Mouse (Mus musculus): ENCODE measurements around the gene Atp6v1fnb.

The Atp6v1fnb gene

DNA sequence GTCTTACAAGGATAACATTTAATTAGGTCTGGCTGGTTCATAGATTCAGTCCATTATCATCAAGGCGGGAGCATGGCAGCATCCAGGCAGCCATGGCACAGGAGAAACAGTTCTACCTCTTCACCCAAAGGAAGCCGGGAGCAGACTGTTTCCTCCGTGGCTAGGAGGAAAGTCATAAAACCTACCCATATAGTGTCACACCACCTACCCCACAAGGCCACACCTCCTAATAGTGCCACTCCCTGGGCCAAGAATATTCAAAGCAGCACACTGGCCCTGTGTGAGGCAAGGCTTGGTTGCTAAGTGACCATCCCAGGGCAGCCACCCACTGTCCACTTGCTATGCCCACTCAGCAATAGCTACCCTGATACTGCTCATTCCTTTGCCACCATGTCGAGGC lies at the start of gene Atp6v1fnb:
Gene Atp6v1fnb (plus strand): TSS at position 301 of the 400 bp plus-strand sequence.
- in situ Hi-C loops (cut with MboI, MseI), result no loop called here

DNA sequence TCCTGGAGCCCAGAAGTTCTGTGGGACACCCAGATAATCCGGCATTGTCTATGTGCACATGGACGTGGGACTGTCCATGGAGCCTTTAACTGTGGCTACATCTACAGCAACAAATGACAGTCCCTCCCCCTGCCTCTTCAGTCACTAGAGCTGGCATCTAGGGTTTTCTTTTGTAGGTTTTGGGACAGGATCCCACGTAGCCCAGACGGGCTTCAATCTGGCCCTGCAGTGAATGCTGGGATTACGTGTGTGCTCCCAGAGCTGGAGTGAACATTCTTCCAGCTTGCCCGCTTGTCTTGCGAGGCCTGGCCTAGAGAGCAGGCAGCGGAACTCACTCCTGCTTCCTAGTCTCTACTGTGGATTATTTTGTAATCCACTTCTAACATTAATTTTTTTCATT lies 46.1 kb upstream of the Atp6v1fnb start:
- in situ Hi-C loops (cut with MboI, MseI), result no loop called here

DNA sequence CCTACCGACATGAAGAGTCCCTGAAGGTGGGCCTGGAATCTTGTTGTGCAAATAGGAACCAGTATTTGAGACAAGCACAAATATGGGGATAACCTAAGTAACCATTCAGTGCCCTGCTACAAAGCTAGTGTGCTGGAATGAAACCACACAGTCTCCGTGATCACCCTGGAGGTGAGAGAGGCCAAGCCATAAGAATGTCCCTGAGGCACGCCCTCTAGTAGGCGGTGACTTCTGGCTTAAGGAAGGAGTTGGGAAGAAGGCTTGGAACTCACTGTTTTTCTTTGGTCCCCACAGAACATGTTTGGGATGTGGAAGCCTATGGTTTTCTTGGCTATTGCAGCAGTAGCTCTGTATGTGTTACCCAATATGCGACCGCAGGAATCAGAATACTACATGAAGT lies 44.9 kb upstream of the Atp6v1fnb start:
- in situ Hi-C loops (cut with MboI, MseI), result no loop called here

GRCm38 (mm10) chr6:29428171-29428570 lies 43.1 kb upstream of the Atp6v1fnb start:
- in situ Hi-C loops (cut with MboI, MseI), result no loop called here

GRCm38 (mm10) chr6:29430681-29431420 lies 40.4 kb upstream of the Atp6v1fnb start:
- in situ Hi-C loops (cut with MboI, MseI), result no loop called here

- in situ Hi-C loops (cut with MboI, MseI), result no loop called here
Observed at GRCm38 (mm10) chr6:29431473-29431872, 39.8 kb upstream of the Atp6v1fnb start.

DNA sequence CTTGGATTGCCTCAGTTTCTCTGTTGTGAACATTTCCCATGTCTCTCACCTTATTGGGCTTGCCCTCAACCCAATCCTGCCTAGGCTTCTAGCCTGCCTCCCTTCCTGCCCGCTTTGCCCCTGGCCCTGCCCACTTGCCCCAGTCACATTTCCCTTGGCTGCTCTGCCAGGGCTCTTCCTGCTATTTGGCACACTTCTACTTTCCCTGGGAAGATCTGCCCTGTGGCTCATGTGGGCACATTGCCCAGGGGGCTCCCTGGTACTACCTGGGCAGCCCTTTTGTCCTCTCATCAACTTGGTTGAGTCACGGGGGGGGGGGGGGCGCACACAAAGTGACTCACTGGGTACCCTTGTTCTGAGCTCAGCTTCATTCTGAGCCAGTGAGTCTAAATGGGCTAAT lies 39.1 kb upstream of the Atp6v1fnb start:
- in situ Hi-C loops (cut with MboI, MseI), result no loop called here

- in situ Hi-C loops (cut with MboI, MseI), result no loop called here
Observed at GRCm38 (mm10) chr6:29432676-29433037, 38.6 kb upstream of the Atp6v1fnb start.

DNA sequence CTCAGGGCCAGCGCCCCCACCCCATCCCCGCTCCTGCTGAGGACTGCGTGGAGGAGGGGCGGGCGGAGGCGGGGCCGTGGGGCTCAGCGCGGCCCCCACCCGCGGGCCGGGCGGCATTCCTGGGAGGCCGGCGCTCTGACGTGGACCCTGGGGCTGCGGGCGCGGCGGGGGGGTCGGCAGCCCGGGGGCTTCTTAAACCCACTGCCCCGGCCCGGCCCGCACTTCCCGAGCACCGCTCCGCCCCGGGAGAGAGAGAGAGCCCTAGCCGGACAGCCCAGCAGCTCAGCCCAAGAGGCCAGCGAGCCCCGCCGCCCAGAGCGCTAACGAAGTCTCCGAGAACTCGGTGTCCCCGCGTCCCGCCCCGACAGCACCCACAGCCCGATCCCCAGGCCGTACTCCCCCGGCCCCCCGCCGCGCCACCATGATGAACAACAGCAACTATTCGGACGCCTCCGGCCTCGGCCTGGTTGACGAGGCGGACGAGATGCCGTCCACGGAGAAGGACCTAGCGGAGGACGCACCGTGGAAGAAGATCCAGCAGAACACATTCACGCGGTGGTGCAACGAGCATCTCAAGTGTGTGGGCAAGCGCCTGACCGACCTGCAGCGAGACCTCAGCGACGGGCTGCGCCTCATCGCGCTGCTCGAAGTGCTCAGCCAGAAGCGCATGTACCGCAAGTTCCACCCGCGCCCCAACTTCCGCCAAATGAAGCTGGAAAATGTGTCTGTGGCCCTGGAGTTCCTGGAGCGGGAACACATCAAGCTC lies 38.0 kb upstream of the Atp6v1fnb start, which contains the start of gene Flnc:
Gene Flnc (plus strand): TSS at position 219 of the 766 bp plus-strand sequence.
- in situ Hi-C loops (cut with MboI, MseI), result no loop called here

- in situ Hi-C loops (cut with MboI, MseI), result no loop called here
Observed at GRCm38 (mm10) chr6:29433804-29434795, 37.1 kb upstream of the Atp6v1fnb start.

DNA sequence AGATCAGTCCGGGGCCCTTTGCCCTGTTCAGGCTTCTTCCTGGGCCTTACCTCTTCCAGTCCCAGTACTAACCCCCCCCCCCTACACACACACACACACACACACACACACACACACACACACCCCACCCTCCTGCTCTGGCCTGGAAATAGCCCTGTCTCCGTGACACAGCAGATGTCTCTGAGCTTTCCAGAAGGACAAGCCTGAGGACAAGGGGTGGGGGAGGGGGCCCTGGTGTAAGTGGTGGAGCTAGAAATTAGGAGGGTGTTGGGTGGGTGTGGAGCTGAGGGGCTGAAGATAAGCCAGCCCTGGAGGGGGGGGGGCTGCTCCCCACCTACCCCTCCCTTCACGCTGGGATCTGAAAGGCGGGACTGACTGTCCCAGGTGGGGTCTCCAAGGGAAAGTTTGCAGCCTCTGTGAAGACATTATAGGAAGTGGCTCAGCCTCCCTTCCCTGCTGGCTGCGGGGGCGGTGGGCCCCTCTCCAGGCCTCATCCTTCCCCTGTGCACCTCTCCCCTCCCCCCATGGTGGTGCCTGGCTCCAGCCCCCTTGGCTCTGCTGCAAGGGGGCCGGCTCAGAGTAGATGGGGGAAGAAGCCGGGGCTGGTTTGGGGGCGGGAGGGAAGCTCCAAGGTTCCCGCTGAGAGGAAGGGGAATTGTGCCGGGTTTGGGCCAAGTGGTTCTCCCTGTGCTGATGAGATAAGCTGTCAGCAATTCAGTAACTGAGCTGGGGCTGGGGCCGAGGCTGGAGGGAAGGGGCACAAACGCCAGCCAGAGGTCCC lies 36.1 kb upstream of the Atp6v1fnb start:
- in situ Hi-C loops (cut with MboI, MseI), result no loop called here

DNA sequence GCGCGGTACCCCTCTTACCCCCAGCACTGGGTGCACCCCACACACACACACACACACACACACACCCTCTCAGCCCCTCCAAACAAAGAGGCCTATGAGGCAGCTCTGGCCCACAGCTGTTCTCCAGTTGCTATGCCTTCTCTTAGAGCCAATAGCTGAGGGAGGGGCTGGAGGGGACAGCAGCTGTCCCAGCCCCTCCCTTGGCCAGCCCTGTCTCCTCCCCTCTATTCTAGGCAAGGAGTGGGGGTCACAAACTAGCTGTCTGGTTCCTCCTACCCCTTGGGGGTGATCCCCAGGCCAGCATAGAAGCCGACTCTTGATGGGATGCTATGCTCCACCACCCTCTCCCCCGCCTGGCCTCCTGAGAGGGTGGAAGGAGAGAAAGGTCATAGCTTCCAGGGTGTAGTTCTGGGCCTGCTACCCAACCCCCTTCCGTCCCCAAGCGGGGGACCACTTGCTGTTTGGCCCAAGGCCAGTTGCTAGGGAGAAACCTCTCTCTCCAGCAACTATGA lies 35.2 kb upstream of the Atp6v1fnb start:
- in situ Hi-C loops (cut with MboI, MseI), result no loop called here

DNA sequence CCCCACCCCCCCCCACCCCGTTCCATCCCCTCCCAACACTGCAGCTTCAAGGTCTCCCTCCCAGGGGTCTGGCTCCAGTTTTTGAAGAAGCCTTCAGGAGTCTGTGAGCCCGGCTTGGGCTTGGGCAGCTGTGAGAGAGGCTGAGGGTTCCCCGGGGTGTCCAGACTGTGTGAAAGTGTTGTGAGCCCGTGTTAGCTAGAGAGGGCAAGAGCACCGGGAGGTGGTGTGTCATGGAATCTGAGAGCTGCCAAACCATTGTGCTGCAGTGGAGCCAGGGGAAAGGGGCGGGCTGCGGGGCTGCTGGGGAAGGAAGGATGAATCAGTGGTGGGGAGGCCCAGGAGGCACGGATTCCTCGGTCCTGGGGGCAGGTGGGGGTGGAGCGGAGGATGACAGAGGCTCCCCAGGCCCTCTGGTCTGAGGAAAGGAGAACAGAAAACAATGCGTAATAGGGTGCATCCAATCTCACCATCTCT lies 34.7 kb upstream of the Atp6v1fnb start:
- in situ Hi-C loops (cut with MboI, MseI), result no loop called here

DNA sequence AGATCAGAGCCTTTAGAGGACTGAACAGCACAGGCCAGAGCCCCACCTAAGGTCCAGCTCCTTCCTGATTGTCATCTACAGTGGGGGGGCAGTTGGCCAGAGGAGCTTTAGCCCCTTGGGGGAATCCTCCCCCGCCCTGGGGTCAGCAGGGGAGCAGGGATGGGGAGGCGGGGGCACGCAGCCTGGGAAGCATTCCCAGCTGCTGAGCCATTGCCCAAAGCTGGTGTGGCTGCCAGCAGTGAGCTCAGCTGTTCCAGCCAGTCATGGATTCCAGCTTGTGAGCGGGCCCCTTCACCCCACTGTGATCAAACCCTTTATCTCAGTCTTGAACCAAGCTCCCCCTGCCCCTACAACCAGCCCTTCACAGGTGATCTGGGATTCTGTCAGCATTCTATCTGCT lies 32.0 kb upstream of the Atp6v1fnb start:
- in situ Hi-C loops (cut with MboI, MseI), result no loop called here

GRCm38 (mm10) chr6:29439789-29440188 lies 31.4 kb upstream of the Atp6v1fnb start:
- in situ Hi-C loops (cut with MboI, MseI), result no loop called here

- in situ Hi-C loops (cut with MboI, MseI), result loop anchor here (5.0 kb wide), 1 partner anchor 203 kb away; no protein-coding TSS in a partner anchor
Observed at GRCm38 (mm10) chr6:29444773-29445172, 26.5 kb upstream of the Atp6v1fnb start.

DNA sequence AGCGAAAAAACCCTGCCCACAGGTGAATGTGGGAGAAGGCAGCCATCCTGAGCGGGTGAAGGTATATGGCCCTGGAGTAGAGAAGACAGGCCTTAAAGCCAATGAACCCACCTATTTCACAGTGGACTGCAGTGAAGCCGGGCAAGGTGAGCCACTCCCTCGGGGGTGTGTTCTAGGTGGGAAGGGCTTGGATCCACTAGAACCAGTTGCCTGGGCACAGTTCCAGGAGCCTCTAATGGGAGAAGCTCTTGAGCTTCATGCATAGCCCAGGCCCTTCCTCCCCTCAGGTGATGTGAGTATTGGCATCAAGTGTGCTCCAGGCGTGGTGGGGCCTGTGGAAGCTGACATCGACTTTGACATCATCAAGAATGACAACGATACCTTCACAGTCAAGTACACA lies 25.9 kb upstream of the Atp6v1fnb start:
- in situ Hi-C loops (cut with MboI, MseI), result loop anchor here (5.0 kb wide), 1 partner anchor 202 kb away; no protein-coding TSS in a partner anchor

DNA sequence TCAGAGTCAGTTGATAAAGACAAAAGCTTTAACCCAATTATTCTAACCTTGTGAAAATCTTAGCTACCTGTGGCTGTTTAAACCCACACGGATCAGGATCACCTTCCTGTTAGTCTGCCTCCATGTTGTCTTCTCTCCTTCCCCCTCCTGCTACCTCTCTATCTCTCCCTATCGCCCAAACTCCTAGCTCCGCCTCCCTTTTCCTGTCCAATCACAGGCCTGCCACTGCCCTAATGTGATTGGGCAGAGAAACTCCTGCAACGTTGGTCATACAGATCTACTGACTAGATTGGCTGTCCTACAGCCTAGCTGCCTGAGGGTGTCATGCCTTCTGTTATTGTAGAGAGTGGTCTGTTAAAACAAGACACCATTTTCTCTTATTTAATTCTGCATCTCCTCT lies 21.4 kb upstream of the Atp6v1fnb start:
- in situ Hi-C loops (cut with MboI, MseI), result loop anchor here (5.0 kb wide), 1 partner anchor 197 kb away; no protein-coding TSS in a partner anchor

- in situ Hi-C loops (cut with MboI, MseI), result no loop called here
Observed at GRCm38 (mm10) chr6:29450667-29451066, 20.6 kb upstream of the Atp6v1fnb start.

DNA sequence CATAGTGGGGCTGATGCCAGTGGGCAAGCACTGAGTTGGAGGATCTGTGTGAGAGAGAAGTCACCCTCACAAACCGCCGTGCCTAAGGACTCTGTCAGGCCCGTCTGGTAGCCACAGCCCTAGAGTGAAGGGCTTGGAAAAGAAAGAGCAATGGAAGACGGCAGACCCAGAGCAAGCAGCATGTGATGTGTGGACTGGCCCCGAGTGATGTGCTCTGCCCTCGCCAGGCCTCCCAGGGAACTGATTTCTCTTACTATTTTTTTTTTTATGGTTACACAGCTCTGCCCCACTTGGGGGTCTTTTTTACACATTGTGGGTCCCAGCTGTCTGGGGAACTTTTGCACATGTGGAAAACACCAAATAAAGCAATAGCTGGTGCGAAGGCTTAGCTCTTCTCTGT lies 9.7 kb upstream of the Atp6v1fnb start:
- in situ Hi-C loops (cut with MboI, MseI), result no loop called here
